Mouse (Mus musculus) adrenal gland, postnatal 10 days (tissue): ENCODE results near the gene Lao1. TPM values are rescaled to one million over a fixed set of nuclear protein-coding genes. Genes with fewer than 3 reads are reported as not detected.

Experiments
- DNase-seq: peaks from one replicate; pipeline ENCODE4 v3.0.0; 2021; ENCODE audit warnings: mixed read lengths
- total RNA-seq, 2 experiments: library from RNA; stranded (reverse); gene quantifications; 2 replicates each; pipeline ENCODE4 v1.2.3; 2021

Gene Lao1
- total RNA-seq, 2 experiments from 2014 or later, result 0.30 TPM; not detected in 1

GRCm38 (mm10) chr4:119015557-119015956 is 54.2 kb downstream of the Lao1 start:
- no peak for DNase-seq

- DNase-seq, result no peak
Measured at GRCm38 (mm10) chr4:119017078-119017477, 55.7 kb downstream of the Lao1 start.

Other genes starting within 250 kb of the Lao1 start
- gene Olfr1340, start 241.4 kb upstream of the Lao1 start, total RNA-seq, result not detected
- not detected for gene Olfr1339, start 229.4 kb upstream of the Lao1 start, total RNA-seq
- gene Olfr1338, start 202.8 kb upstream of the Lao1 start, total RNA-seq, result not detected
- gene Olfr1337, start 179.0 kb upstream of the Lao1 start, total RNA-seq, result not detected
- not detected for gene Olfr1335, start 151.6 kb upstream of the Lao1 start, total RNA-seq
- not detected for gene Olfr1333, start 125.3 kb upstream of the Lao1 start, total RNA-seq
- not detected for gene Olfr1331, start 96.9 kb upstream of the Lao1 start, total RNA-seq
- gene Olfr1330, start 73.0 kb upstream of the Lao1 start, total RNA-seq, result not detected
- gene Olfr1329, start 44.1 kb upstream of the Lao1 start, total RNA-seq, result not detected
- not detected for gene Olfr1328, start 23.0 kb upstream of the Lao1 start, total RNA-seq
- 10 to 100 TPM in 1 of 2 experiments, 1 to 10 TPM in 1; 9.1 to 12.9 TPM for gene Slc2a1, start 147.1 kb downstream of the Lao1 start, total RNA-seq
- gene Zfp691, start 212.6 kb downstream of the Lao1 start, total RNA-seq, result 10 to 100 TPM; 13.5 to 15.9 TPM
- gene Ermap, start 228.4 kb downstream of the Lao1 start, total RNA-seq, result 1 to 10 TPM; 4.9 to 7.5 TPM
- gene Svbp, start 233.7 kb downstream of the Lao1 start, total RNA-seq, result 10 to 100 TPM; 24.6 to 27.8 TPM